Mouse (Mus musculus) intestine, embryonic 16.5 days (tissue): ENCODE data around the gene Fcgr2b. TPM values are rescaled to one million over a fixed set of nuclear protein-coding genes. Genes with fewer than 3 reads are reported as not detected.
"Not testable (repeated sequence)": the region's sequence is repeated elsewhere in the genome, so short reads cannot be mapped to it uniquely, and the experiment has no call there.

Experiments used
- ATAC-seq: fragments of 200-750 bp; cut with Nextera tagmentation; 2 replicates; pipeline ENCODE4 v1.8.0; 2017; ENCODE audit warnings: moderate TSS enrichment, moderate library complexity
- H3K27ac ChIP-seq: fragments of 300-500 bp; sonication (generic); 2 replicates; pipeline ENCODE4 v1.5.1; 2014; ENCODE audit warnings: mild to moderate bottlenecking, low read length
- H3K27me3 ChIP-seq: fragments of 300-500 bp; sonication (generic); replicated peaks from 2 replicates; pipeline ENCODE4 v1.6.1; 2014; ENCODE audit warnings: low read length, control low read depth, mixed read lengths; ENCODE audit not compliant: control insufficient read depth, insufficient read depth
- H3K36me3 ChIP-seq: fragments of 300-500 bp; sonication (generic); 2 replicates; pipeline ENCODE4 v1.6.1; 2014; ENCODE audit warnings: low read length, control low read depth; ENCODE audit not compliant: control insufficient read depth, insufficient read depth
- H3K4me1 ChIP-seq: fragments of 300-500 bp; sonication (generic); 2 replicates; pipeline ENCODE4 v1.6.1; 2014; ENCODE audit warnings: low read length, control low read depth, mixed read lengths; ENCODE audit not compliant: control insufficient read depth, insufficient read depth
- H3K4me2 ChIP-seq: fragments of 300-500 bp; sonication (generic); 2 replicates; pipeline ENCODE4 v1.6.1; 2014; ENCODE audit warnings: low read depth, low read length, control low read depth
- H3K4me3 ChIP-seq: fragments of 300-500 bp; sonication (generic); 2 replicates; pipeline ENCODE4 v1.5.1; 2014; ENCODE audit warnings: mild to moderate bottlenecking, low read length
- H3K9ac ChIP-seq: fragments of 300-500 bp; sonication (generic); 2 replicates; pipeline ENCODE4 v1.6.1; 2014; ENCODE audit warnings: low read depth, low read length
- H3K9me3 ChIP-seq: fragments of 300-500 bp; sonication (generic); 2 replicates; pipeline ENCODE4 v1.6.1; 2016; ENCODE audit warnings: low read length, control low read depth; ENCODE audit not compliant: control insufficient read depth
- WGBS: fragments of 180-500 bp; shearing (Covaris S2); extraction: QIAGEN DNeasy Blood & Tissue Kit; methylation state at CpG from one replicate; pipeline ENCODE4 v1.1.7; 2014; 5-methylcytosine and 5-hydroxymethylcytosine counted together
- polyA plus RNA-seq: library from polyadenylated mRNA; unstranded; fragments of >200 nt; fragmentation: Nextera tagmentation; extraction: Ambion mirVana; gene quantifications from 2 replicates; pipeline ENCODE4 v1.2.1, GENCODE M21; 2015

The Fcgr2b gene
- polyA plus RNA-seq, 1 experiment from 2014 or later: 1.5 TPM

GRCm38 (mm10) chr1:170944151-170944550, 32.2 kb downstream of the Fcgr2b start:
- not testable (repeated sequence) for H3K9ac ChIP-seq, H3K4me2 ChIP-seq, H3K4me3 ChIP-seq, H3K36me3 ChIP-seq, ATAC-seq, H3K9me3 ChIP-seq, H3K4me1 ChIP-seq, H3K27ac ChIP-seq, H3K27me3 ChIP-seq
- 99% methylated on average over 9 of the region's 9 CpGs for WGBS

- Histone ChIP-seq H3K4me1 (no peaks in the 10 kb centered on the region), H3K36me3 (no peaks in the 10 kb centered on the region), H3K9me3 (no peaks in the 10 kb centered on the region; the same call in 1 of the 2 replicates), H3K4me2 (no peak overlapping the region), H3K27ac (no peak overlapping the region), H3K27me3 (no peaks in the 10 kb centered on the region), H3K4me3 (no peak overlapping the region), H3K9ac (no peak overlapping the region)
- WGBS: 85% methylated on average over 12 of the region's 12 CpGs
- no peak for ATAC-seq
Measured at GRCm38 (mm10) chr1:170939255-170939654, 37.1 kb downstream of the Fcgr2b start.

DNA sequence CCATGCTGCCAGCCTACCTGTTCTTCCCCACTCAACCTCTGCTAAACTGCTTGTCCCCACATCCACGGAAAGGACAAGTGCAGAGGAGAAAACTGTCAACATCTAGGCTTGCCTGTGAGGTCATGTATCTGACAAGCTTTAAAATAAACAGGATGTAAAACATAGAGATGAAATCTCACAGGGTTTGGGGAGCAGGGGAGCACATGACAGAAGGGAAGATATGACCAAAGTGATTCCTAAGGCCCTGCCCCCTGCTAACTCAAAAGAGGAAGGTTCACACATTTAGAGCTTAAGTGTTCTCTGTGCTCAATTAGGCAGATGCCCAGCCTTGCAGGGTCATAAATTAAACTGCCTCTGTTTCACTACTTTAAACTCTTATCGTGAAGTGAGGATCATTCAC, 42.0 kb downstream of the Fcgr2b start:
- no peak overlapping the region for H3K4me2 ChIP-seq
- no peaks in the 10 kb centered on the region for H3K9me3 ChIP-seq
- H3K4me3 ChIP-seq: no peak overlapping the region
- H3K27me3 ChIP-seq: no peaks in the 10 kb centered on the region
- WGBS: 53% methylated on average over 2 of the region's 2 CpGs
- ATAC-seq: no peak
- no peak overlapping the region for H3K9ac ChIP-seq
- H3K36me3 ChIP-seq: no peaks in the 10 kb centered on the region
- H3K27ac ChIP-seq: no peak overlapping the region
- H3K4me1 ChIP-seq: no peaks in the 10 kb centered on the region

GRCm38 (mm10) chr1:170933940-170934339, 42.4 kb downstream of the Fcgr2b start:
- Histone ChIP-seq H3K9me3 (no peaks in the 10 kb centered on the region), H3K4me2 (no peak overlapping the region), H3K4me1 (no peaks in the 10 kb centered on the region), H3K4me3 (no peak overlapping the region), H3K27ac (no peak overlapping the region), H3K36me3 (no peaks in the 10 kb centered on the region), H3K27me3 (no peaks in the 10 kb centered on the region), H3K9ac (no peak overlapping the region)
- 76% methylated on average over 1 of the region's 1 CpGs for WGBS
- no peak for ATAC-seq

GRCm38 (mm10) chr1:170933386-170933920, 42.9 kb downstream of the Fcgr2b start:
- H3K4me2 ChIP-seq: no peak overlapping the region
- H3K9me3 ChIP-seq: no peaks in the 10 kb centered on the region
- H3K27ac ChIP-seq: no peak overlapping the region
- no peak overlapping the region for H3K9ac ChIP-seq
- H3K27me3 ChIP-seq: no peaks in the 10 kb centered on the region
- H3K36me3 ChIP-seq: no peaks in the 10 kb centered on the region
- no peaks in the 10 kb centered on the region for H3K4me1 ChIP-seq
- no peak for ATAC-seq
- no peak overlapping the region for H3K4me3 ChIP-seq
- WGBS: 75% methylated on average over 6 of the region's 6 CpGs

GRCm38 (mm10) chr1:170932043-170932442, 44.3 kb downstream of the Fcgr2b start:
- H3K27me3 ChIP-seq: no peaks in the 10 kb centered on the region
- no peak overlapping the region for H3K4me3 ChIP-seq
- 78% methylated on average over 3 of the region's 3 CpGs for WGBS
- ATAC-seq: no peak
- no peaks in the 10 kb centered on the region for H3K4me1 ChIP-seq
- H3K9ac ChIP-seq: no peak overlapping the region
- H3K9me3 ChIP-seq: no peaks in the 10 kb centered on the region
- no peaks in the 10 kb centered on the region for H3K36me3 ChIP-seq
- H3K4me2 ChIP-seq: no peak overlapping the region
- H3K27ac ChIP-seq: no peak overlapping the region

DNA sequence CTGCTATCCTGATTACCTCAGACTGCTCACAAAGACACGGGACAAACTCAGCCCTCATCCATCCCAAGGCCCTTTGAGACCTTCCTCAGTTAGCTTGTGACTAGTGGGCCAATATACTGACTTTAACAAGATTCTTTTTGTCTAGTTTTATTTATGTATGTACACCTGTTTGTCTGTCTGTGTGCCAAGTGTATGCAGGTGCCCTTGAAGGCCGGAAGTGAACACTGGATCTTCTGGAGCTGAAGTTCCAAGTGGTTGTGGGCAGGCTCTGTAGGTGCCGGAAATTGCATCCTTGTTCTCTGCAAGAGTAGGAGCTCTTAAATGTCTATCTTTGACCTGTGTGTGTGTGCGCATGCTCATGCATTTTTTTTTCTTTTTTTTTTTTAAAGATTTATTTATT, 47.1 kb downstream of the Fcgr2b start:
- Histone ChIP-seq H3K4me2 (no peak overlapping the region), H3K27me3 (no peaks in the 10 kb centered on the region), H3K9me3 (no peaks in the 10 kb centered on the region), H3K36me3 (no peaks in the 10 kb centered on the region), H3K27ac (no peak overlapping the region), H3K4me3 (no peak overlapping the region), H3K9ac (no peak overlapping the region), H3K4me1 (no peaks in the 10 kb centered on the region)
- no peak for ATAC-seq
- WGBS: 87% methylated on average over 4 of the region's 4 CpGs

DNA sequence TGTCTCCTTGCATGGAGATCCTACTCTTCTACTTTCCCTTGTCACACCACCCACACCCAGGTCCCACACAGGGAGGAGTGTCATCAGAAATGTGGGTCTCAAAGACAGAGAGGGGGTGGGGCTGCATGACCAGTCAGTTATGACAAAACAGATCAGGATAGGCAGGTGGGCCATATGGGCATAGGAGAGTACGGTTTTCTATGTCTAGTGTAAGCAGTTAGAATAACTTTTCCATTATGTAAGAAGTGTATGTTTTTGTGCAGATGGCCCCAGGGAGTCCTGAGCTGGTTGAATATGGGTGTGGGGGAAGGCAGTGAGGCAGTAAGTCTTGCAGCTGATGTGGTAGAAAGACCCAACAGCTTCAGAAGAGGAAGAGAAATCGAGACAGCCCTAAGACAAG, 47.9 kb downstream of the Fcgr2b start:
- 67% methylated on average over 2 of the region's 2 CpGs for WGBS
- ATAC-seq: no peak
- Histone ChIP-seq H3K27ac (no peak overlapping the region), H3K4me1 (no peaks in the 10 kb centered on the region), H3K27me3 (no peaks in the 10 kb centered on the region), H3K9me3 (no peaks in the 10 kb centered on the region), H3K4me3 (no peak overlapping the region), H3K9ac (no peak overlapping the region), H3K4me2 (no peak overlapping the region), H3K36me3 (no peaks in the 10 kb centered on the region)

DNA sequence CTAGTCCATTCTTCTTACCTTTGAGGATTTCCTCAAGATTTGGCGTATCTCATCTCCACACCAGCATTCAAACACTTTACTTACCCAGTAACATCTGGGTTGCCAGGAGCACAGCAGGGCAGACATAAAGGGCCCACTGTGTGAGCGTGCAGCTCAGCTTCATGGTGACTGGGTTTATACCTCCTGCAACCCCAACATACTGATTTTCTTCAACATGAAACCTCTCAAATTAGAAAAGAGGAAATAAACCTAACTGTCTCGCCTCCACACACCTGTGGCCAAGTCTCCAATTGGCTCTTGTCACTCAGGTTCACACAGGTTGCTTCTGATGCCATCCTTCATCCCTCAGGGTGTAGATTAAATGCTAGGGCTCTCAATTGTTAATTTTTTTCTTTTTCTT, 49.0 kb downstream of the Fcgr2b start, which contains the start of gene Fcrla:
Gene Fcrla (minus strand): TSS at position 206 of the 400 bp plus-strand sequence.
- H3K4me2 ChIP-seq: no peak within 1 kb of the TSS
- WGBS: 86% methylated on average over 3 of the region's 3 CpGs
- H3K27me3 ChIP-seq: no peaks in the 10 kb centered on the region
- H3K4me1 ChIP-seq: no peaks in the 10 kb centered on the region
- ATAC-seq: no peak
- H3K9ac ChIP-seq: no peak within 1 kb of the TSS
- no peaks in the 10 kb centered on the region for H3K9me3 ChIP-seq
- H3K27ac ChIP-seq: no peak within 1 kb of the TSS
- H3K36me3 ChIP-seq: no peaks in the 10 kb centered on the region
- no peak within 1 kb of the TSS for H3K4me3 ChIP-seq

DNA sequence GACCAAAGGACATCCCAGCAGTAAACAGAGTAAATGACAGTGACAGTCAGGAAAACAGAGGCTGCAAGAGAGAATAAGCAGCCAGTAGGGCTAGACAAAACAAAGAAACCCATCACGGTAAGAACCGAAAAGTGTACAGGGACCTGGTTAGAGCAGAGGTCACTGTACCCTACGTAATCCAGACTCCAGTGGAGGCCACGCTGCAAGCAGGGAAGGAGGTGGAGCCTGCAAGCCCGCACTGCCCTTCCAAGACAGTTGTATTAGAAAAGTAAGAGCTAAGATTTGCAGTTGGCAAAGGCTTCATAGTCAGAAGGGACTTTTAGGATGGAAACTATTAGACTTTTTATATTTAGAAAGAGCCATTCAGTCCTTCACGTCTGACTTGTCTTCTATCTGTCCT, 49.4 kb downstream of the Fcgr2b start:
- Histone ChIP-seq H3K27me3 (no peaks in the 10 kb centered on the region), H3K4me3 (no peak overlapping the region), H3K36me3 (no peaks in the 10 kb centered on the region), H3K4me1 (no peaks in the 10 kb centered on the region), H3K4me2 (no peak overlapping the region), H3K9me3 (no peaks in the 10 kb centered on the region), H3K27ac (no peak overlapping the region), H3K9ac (no peak overlapping the region)
- no peak for ATAC-seq
- 39% methylated on average over 6 of the region's 6 CpGs for WGBS
